Mouse (Mus musculus) heart, adult 2 months (tissue): Measurements from ENCODE around the gene Lmntd1. TPM values are rescaled to one million over a fixed set of nuclear protein-coding genes. Genes with fewer than 3 reads are reported as not detected.

Experiments
- DNase-seq, 2 experiments: peaks; one replicate each; pipeline ENCODE4 v3.0.0; 2021
- H3K27ac ChIP-seq: fragments of 200-600 bp; 2 replicates; pipeline ENCODE4 v1.8.1; 2022
- H3K27me3 ChIP-seq: fragments of 200-500 bp; 2 replicates; pipeline ENCODE4 v1.6.1; 2012; ENCODE audit warnings: mild to moderate bottlenecking, low read length, inconsistent platforms, mixed read lengths; ENCODE audit not compliant: control insufficient read depth, insufficient read depth
- H3K36me3 ChIP-seq: fragments of 200-500 bp; 2 replicates; pipeline ENCODE4 v1.6.1; 2012; ENCODE audit warnings: low read length, inconsistent platforms; ENCODE audit not compliant: control insufficient read depth, insufficient read depth
- H3K4me1 ChIP-seq: fragments of 200-500 bp; 2 replicates; pipeline ENCODE4 v1.6.1; 2011; ENCODE audit warnings: low read length; ENCODE audit not compliant: control insufficient read depth, insufficient read depth
- H3K4me3 ChIP-seq: fragments of 200-600 bp; 2 replicates; pipeline ENCODE4 v1.8.1; 2022
- H3K79me2 ChIP-seq: fragments of 200-500 bp; replicated peaks from 2 replicates; pipeline ENCODE4 v1.6.1; 2012; ENCODE audit warnings: mild to moderate bottlenecking, inconsistent platforms, low read length, moderate library complexity, mixed read lengths; ENCODE audit not compliant: control insufficient read depth, insufficient read depth
- H3K9ac ChIP-seq: fragments of 200-500 bp; 2 replicates; pipeline ENCODE4 v1.6.1; 2012; ENCODE audit warnings: low read depth, mild to moderate bottlenecking, control low read depth, inconsistent platforms, low read length, mixed read lengths
- CTCF ChIP-seq: fragments of 200-600 bp; IDR thresholded peaks from 2 replicates; pipeline ENCODE4 v1.8.1; 2022; ENCODE audit warnings: antibody characterized with exemption, mild to moderate bottlenecking, moderate library complexity
- EP300 ChIP-seq: fragments of 200-500 bp; IDR thresholded peaks from 2 replicates; pipeline ENCODE4 v1.6.1; 2011; ENCODE audit warnings: low read depth, low read length, control low read depth; ENCODE audit not compliant: insufficient read depth
- POLR2A ChIP-seq: fragments of 200-500 bp; IDR thresholded peaks from 2 replicates; pipeline ENCODE4 v1.6.1; 2011; ENCODE audit warnings: mild to moderate bottlenecking, low read depth, low read length, control low read depth; ENCODE audit not compliant: insufficient read depth
- WGBS: fragments of 180-500 bp; shearing (Covaris S2); methylation state at CpG from one replicate; pipeline ENCODE4 v1.1.7; 2018; 5-methylcytosine and 5-hydroxymethylcytosine counted together
- intact Hi-C: fragments of 180-260 bp; cut with DNase I; formaldehyde crosslinking; loops from one replicate; pipeline ENCODE4 v1.15.1; 2025
- polyA plus RNA-seq: library from polyadenylated mRNA; depleted of rRNA; stranded (reverse); fragments of >200 nt; gene quantifications from 2 replicates; pipeline ENCODE4 v1.2.3, GENCODE M21; 2012
- total RNA-seq, 2 experiments: library from RNA; stranded (reverse); gene quantifications; 2 replicates each; pipeline ENCODE4 v1.2.3; 2021

Gene Lmntd1
- total and polyA plus RNA-seq, 3 experiments: 2.0 to 6.7 (median 2.2) TPM

- intact Hi-C loops: loop anchor here (1.0 kb wide), 1 partner anchor 376 kb away; no protein-coding TSS in a partner anchor
- no peaks in the 10 kb centered on the region for H3K79me2 ChIP-seq
- no peak overlapping the region for H3K4me3 ChIP-seq
- no peak overlapping the region for H3K27ac ChIP-seq
- peak; percentile 50 to 61 for DNase-seq
- WGBS: 63% methylated on average over 16 of the region's 16 CpGs
- peak; percentile 89 for TF ChIP-seq CTCF
- TF ChIP-seq EP300: 0 out of 2 replicates have a peak, but pooled peaks have one; percentile 11
- TF ChIP-seq POLR2A: no peak
- H3K9ac ChIP-seq: no peak overlapping the region
- no peaks in the 10 kb centered on the region for H3K27me3 ChIP-seq
- no peaks in the 10 kb centered on the region for H3K36me3 ChIP-seq
- H3K4me1 ChIP-seq: no peaks in the 10 kb centered on the region
These were observed 197.0 kb downstream of the Lmntd1 start for GRCm38 (mm10) chr6:145417014-145417719.

- H3K9ac ChIP-seq: no peak overlapping the region
- no peak overlapping the region for H3K27ac ChIP-seq
- intact Hi-C loops: no loop called here
- no peaks in the 10 kb centered on the region for H3K79me2 ChIP-seq
- WGBS: 90% methylated on average over 10 of the region's 10 CpGs
- DNase-seq: no peak
- no peaks in the 10 kb centered on the region for H3K27me3 ChIP-seq
- TF ChIP-seq CTCF (peak; percentile 25), POLR2A (no peak)
- H3K4me1 ChIP-seq: no peaks in the 10 kb centered on the region
- H3K36me3 ChIP-seq: no peaks in the 10 kb centered on the region
- no peak overlapping the region for H3K4me3 ChIP-seq
These were observed 209.6 kb downstream of the Lmntd1 start for GRCm38 (mm10) chr6:145404369-145405051.

DNA sequence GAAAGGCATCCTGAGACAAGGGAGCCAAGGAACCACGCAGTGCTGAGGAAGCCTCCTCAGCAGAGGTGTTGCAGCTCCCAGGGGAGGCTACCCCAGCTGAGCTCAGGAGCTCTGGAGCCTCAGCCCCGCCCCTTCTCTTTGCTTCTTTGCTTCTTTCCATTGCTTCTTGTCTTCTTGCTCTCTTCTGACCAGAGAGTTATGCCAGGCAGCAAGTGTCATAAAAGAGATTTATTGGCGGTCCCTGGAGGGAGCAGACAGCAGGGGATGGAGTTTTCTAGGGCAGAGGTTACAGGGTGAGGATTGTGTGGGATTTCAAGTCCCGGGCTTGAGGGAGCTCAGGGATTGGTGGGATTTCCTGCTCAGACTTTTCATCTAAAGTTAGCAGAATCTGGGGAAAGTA is 213.0 kb downstream of the Lmntd1 start:
- no peak for DNase-seq
- intact Hi-C loops: no loop called here
- 37% methylated on average over 4 of the region's 4 CpGs for WGBS
- TF ChIP-seq POLR2A: no peak
- no peaks in the 10 kb centered on the region for H3K4me1 ChIP-seq
- no peaks in the 10 kb centered on the region for H3K79me2 ChIP-seq
- H3K9ac ChIP-seq: no peak overlapping the region
- H3K27me3 ChIP-seq: no peaks in the 10 kb centered on the region
- H3K27ac ChIP-seq: no peak overlapping the region
- no peak overlapping the region for H3K4me3 ChIP-seq
- no peaks in the 10 kb centered on the region for H3K36me3 ChIP-seq

DNA sequence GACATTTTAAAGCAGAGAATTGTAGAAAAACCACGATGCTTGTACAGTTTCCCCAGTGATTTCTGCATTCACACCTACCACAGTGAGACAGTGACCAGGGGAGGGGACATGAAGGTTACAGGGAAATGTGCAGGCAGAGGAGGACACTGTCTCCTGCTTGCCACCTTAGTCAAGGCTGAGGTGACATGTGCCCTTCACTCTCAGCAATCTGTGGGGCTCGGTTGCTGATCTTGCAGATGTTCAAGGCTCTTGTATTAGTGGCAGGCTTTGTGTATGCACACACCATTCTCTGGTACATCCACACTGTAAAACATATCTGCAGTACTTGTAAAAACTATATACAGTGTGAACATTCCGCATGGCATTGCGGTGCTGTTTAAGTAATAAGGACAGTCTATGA is 216.2 kb downstream of the Lmntd1 start:
- Histone ChIP-seq H3K27ac (no peak overlapping the region), H3K9ac (no peak overlapping the region), H3K27me3 (no peaks in the 10 kb centered on the region), H3K79me2 (no peaks in the 10 kb centered on the region), H3K4me3 (no peak overlapping the region), H3K36me3 (no peaks in the 10 kb centered on the region), H3K4me1 (no peaks in the 10 kb centered on the region)
- DNase-seq: no peak
- TF ChIP-seq POLR2A (no peak), CTCF (no peak), EP300 (no peak)
- intact Hi-C loops: no loop called here
- 92% methylated on average over 4 of the region's 4 CpGs for WGBS

- Histone ChIP-seq H3K79me2 (no peaks in the 10 kb centered on the region), H3K27me3 (no peaks in the 10 kb centered on the region), H3K4me1 (no peaks in the 10 kb centered on the region), H3K27ac (no peak overlapping the region), H3K4me3 (no peak overlapping the region), H3K9ac (no peak overlapping the region), H3K36me3 (no peaks in the 10 kb centered on the region)
- no peak for TF ChIP-seq POLR2A
- TF ChIP-seq CTCF: peak; percentile 40
- intact Hi-C loops: no loop called here
- 91% methylated on average over 2 of the region's 2 CpGs for WGBS
- no peak for DNase-seq
These were observed 217.6 kb downstream of the Lmntd1 start for GRCm38 (mm10) chr6:145396534-145396933.

DNA sequence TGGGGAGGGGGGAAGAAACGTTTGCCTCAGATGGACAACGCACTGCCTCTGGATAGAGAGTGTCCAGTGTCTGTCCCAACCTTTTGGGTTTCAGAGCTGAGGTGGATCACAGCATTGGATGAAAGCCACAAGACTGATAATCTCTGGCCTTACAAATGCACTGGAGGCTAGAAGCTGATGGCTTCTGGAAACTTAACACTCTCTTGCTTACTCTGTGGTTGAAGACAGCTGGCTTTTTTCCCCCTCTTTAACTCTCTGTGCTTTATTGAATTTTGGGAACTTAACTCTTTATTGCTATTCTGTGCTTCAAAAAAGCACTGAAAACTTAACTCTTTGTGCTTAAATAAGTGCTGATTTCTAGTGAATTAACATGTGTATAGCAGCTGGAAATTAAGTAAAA is 223.7 kb downstream of the Lmntd1 start:
- Histone ChIP-seq H3K4me3 (no peak overlapping the region), H3K4me1 (no peaks in the 10 kb centered on the region), H3K79me2 (no peaks in the 10 kb centered on the region), H3K27ac (no peak overlapping the region), H3K27me3 (no peaks in the 10 kb centered on the region), H3K36me3 (no peaks in the 10 kb centered on the region), H3K9ac (no peak overlapping the region)
- WGBS: 58% methylated on average over 2 of the region's 2 CpGs
- TF ChIP-seq POLR2A: no peak
- intact Hi-C loops: no loop called here
- no peak for DNase-seq
